Mouse (Mus musculus) lung, adult 18-20 months (tissue): ENCODE data around the gene Myo5a.

Experiments
- DNase-seq, 2 experiments: peaks; one replicate each; pipeline ENCODE4 v3.0.0; 2022; ENCODE audit warnings: mixed read lengths in 2 of 2

Gene Myo5a

GRCm38 (mm10) chr9:75072361-75072760 is 1.5 kb downstream of the Myo5a start:
- DNase-seq, result no peak

GRCm38 (mm10) chr9:75077191-75077590 is 6.4 kb downstream of the Myo5a start:
- no peak for DNase-seq

- no peak for DNase-seq
Observed at GRCm38 (mm10) chr9:75085242-75085824, 14.5 kb downstream of the Myo5a start.

GRCm38 (mm10) chr9:75087823-75088222 is 17.0 kb downstream of the Myo5a start:
- no peak for DNase-seq

- no peak for DNase-seq
Observed at GRCm38 (mm10) chr9:75089285-75089684, 18.5 kb downstream of the Myo5a start.

- DNase-seq, result no peak
Observed at GRCm38 (mm10) chr9:75092134-75092533, 21.3 kb downstream of the Myo5a start.

GRCm38 (mm10) chr9:75094762-75095161 is 23.9 kb downstream of the Myo5a start:
- peak in 1 of 2 experiments; percentile 5 for DNase-seq

- no peak for DNase-seq
Observed at GRCm38 (mm10) chr9:75098937-75099336, 28.1 kb downstream of the Myo5a start.

- DNase-seq, result no peak
Observed at GRCm38 (mm10) chr9:75100157-75100781, 29.5 kb downstream of the Myo5a start.

GRCm38 (mm10) chr9:75102131-75102530 is 31.3 kb downstream of the Myo5a start:
- DNase-seq, result no peak

GRCm38 (mm10) chr9:75116571-75117177 is 45.9 kb downstream of the Myo5a start:
- DNase-seq, result no peak

GRCm38 (mm10) chr9:75121126-75121525 is 50.3 kb downstream of the Myo5a start:
- no peak for DNase-seq

GRCm38 (mm10) chr9:75124201-75124721 is 53.4 kb downstream of the Myo5a start:
- no peak for DNase-seq

- no peak for DNase-seq
Observed at GRCm38 (mm10) chr9:75130553-75130952, 59.7 kb downstream of the Myo5a start.

- DNase-seq, result no peak
Observed at GRCm38 (mm10) chr9:75146911-75147310, 76.1 kb downstream of the Myo5a start.

- DNase-seq, result no peak
Observed at GRCm38 (mm10) chr9:75160525-75160924, 89.7 kb downstream of the Myo5a start.

- no peak for DNase-seq
Observed at GRCm38 (mm10) chr9:75163650-75164049, 92.8 kb downstream of the Myo5a start.

GRCm38 (mm10) chr9:75171721-75172120 is 100.9 kb downstream of the Myo5a start:
- no peak for DNase-seq

GRCm38 (mm10) chr9:75187646-75188260 is 116.9 kb downstream of the Myo5a start:
- DNase-seq, result no peak

- DNase-seq, result no peak
Observed at GRCm38 (mm10) chr9:75193858-75194257, 123.0 kb downstream of the Myo5a start.

- no peak for DNase-seq
Observed at GRCm38 (mm10) chr9:75196335-75196734, 125.5 kb downstream of the Myo5a start.

- DNase-seq, result peak in 1 of 2 experiments; percentile 10
Observed at GRCm38 (mm10) chr9:75197297-75197696, 126.5 kb downstream of the Myo5a start.

- no peak for DNase-seq
Observed at GRCm38 (mm10) chr9:75201506-75201905, 130.7 kb downstream of the Myo5a start.

GRCm38 (mm10) chr9:75202036-75202435 is 131.2 kb downstream of the Myo5a start:
- DNase-seq, result no peak
